Mouse (Mus musculus) ES-E14 (cell line): ENCODE results near the gene Atg4c. TPM values are rescaled to one million over a fixed set of nuclear protein-coding genes. Genes with fewer than 3 reads are reported as not detected.

ENCODE experiments used
- DNase-seq: peaks from one replicate; pipeline ENCODE4 v3.0.0-alpha.2; 2013; ENCODE audit warnings: low read depth, low spot score
- H3K27ac ChIP-seq: 2 replicates; pipeline ENCODE4 v1.5.1; 2012; ENCODE audit warnings: low read depth, mild to moderate bottlenecking, low read length, moderate library complexity, mixed read lengths; ENCODE audit not compliant: poor library complexity, insufficient read depth, severe bottlenecking
- H3K36me3 ChIP-seq: 2 replicates; pipeline ENCODE4 v1.6.1; 2012; ENCODE audit warnings: mild to moderate bottlenecking, low read length, moderate library complexity, mixed read lengths; ENCODE audit not compliant: control insufficient read depth, poor library complexity, insufficient read depth, severe bottlenecking
- H3K4me1 ChIP-seq, 2 experiments: fragments of 150-350 bp in 1 of 2; sonication (generic) in 1 of 2; 2 replicates each; pipeline ENCODE4 v1.6.1; 2012; ENCODE audit warnings: low read length in 2 of 2, mild to moderate bottlenecking in 1 of 2, mixed read lengths in 1 of 2; ENCODE audit not compliant: control insufficient read depth in 2 of 2, insufficient read depth in 2 of 2, poor library complexity in 1 of 2
- H3K4me3 ChIP-seq, 2 experiments: fragments of 150-350 bp in 1 of 2; sonication (generic) in 1 of 2; 2 replicates each; pipeline ENCODE4 v1.5.1; 2012; ENCODE audit warnings: low read length in 2 of 2, low read depth in 1 of 2, mild to moderate bottlenecking in 1 of 2, mixed read lengths in 1 of 2; ENCODE audit not compliant: insufficient read depth in 1 of 2, poor library complexity in 1 of 2, severe bottlenecking in 1 of 2
- H3K9ac ChIP-seq: 2 replicates; pipeline ENCODE4 v1.6.1; 2012; ENCODE audit warnings: low read depth, mild to moderate bottlenecking, low read length, mixed read lengths; ENCODE audit not compliant: poor library complexity, insufficient read depth, severe bottlenecking
- H3K9me3 ChIP-seq: fragments of 150-350 bp; sonication (generic); 2 replicates; pipeline ENCODE4 v1.6.1; 2012; ENCODE audit warnings: low read depth, mild to moderate bottlenecking, low read length; ENCODE audit not compliant: control insufficient read depth, insufficient read depth
- CHD2 ChIP-seq: IDR thresholded peaks from 2 replicates; pipeline ENCODE4 v1.6.1; 2014; ENCODE audit warnings: mild to moderate bottlenecking, low read depth, low read length, inconsistent platforms
- HCFC1 ChIP-seq: IDR thresholded peaks from 2 replicates; pipeline ENCODE4 v1.6.1; 2012; ENCODE audit warnings: low read length, inconsistent platforms, borderline replicate concordance; ENCODE audit not compliant: insufficient read depth
- MAFK ChIP-seq: IDR thresholded peaks from 2 replicates; pipeline ENCODE4 v1.6.1; 2014; ENCODE audit warnings: mild to moderate bottlenecking, low read depth, low read length, inconsistent platforms; ENCODE audit not compliant: insufficient read depth
- ZC3H11A ChIP-seq: IDR thresholded peaks from 2 replicates; pipeline ENCODE4 v1.6.1; 2012; ENCODE audit warnings: low read depth, mild to moderate bottlenecking, inconsistent platforms, low read length, borderline replicate concordance
- ZNF384 ChIP-seq: IDR thresholded peaks from 2 replicates; pipeline ENCODE4 v1.6.1; 2012; ENCODE audit warnings: low read depth, low read length, inconsistent platforms
- in situ Hi-C, 2 experiments: fragments of 600-800 bp; cut with MboI; formaldehyde crosslinking; loops; one replicate each; pipeline ENCODE4 v1.15.1; 2025; ENCODE audit warnings: low sequenced_read_pairs in 2 of 2, inconsistent platforms in 1 of 2; ENCODE audit not compliant: unreplicated experiment in 2 of 2
- total RNA-seq: library from RNA; depleted of rRNA; stranded (reverse); fragments of 300-350 nt; gene quantifications from 2 replicates; pipeline ENCODE4 v1.2.3, GENCODE M21; 2012

Atg4c gene
- total RNA-seq, 1 experiment = 2.6 TPM

DNA sequence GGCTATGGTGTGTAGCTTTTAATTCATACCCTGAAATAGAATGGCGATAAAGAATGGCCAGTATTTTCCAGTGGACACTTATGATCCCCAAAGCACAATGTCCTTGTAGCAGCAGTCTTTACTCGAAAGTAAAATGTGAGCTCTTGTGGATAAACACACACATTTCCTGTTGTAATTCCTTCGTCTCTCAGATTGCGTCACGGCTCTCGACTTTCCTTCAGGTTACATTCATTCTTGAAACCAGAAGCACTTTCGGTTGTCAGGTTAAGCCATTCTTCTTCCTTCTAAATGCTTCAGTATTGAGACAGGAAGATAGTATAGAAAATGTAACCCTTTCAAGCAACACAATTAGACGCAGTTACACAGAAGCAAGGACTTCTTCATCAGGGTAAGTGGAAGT lies 17.9 kb downstream of the Atg4c start:
- no peak for DNase-seq
- TF ChIP-seq ZNF384 (no peak), CHD2 (no peak), ZC3H11A (no peak), MAFK (no peak), HCFC1 (no peak)
- Histone ChIP-seq H3K9me3 (no peaks in the 10 kb centered on the region), H3K36me3 (no peaks in the 10 kb centered on the region), H3K4me3 (no peak overlapping the region), H3K4me1 (0 out of 4 replicates have a peak, but pooled peaks cover 0 to 2% of the 10 kb centered on the region in 2 experiments), H3K9ac (no peak overlapping the region), H3K27ac (no peak overlapping the region)
- in situ Hi-C loops = no loop called here

GRCm38 (mm10) chr4:99213123-99213522 lies 19.4 kb downstream of the Atg4c start:
- H3K9ac ChIP-seq = no peak overlapping the region
- DNase-seq = no peak
- in situ Hi-C loops = no loop called here
- H3K27ac ChIP-seq = no peak overlapping the region
- H3K4me3 ChIP-seq = no peak overlapping the region
- H3K9me3 ChIP-seq = no peaks in the 10 kb centered on the region
- no peaks in the 10 kb centered on the region for H3K36me3 ChIP-seq
- H3K4me1 ChIP-seq = 0 out of 4 replicates have a peak, but pooled peaks cover 0 to 2% of the 10 kb centered on the region in 2 experiments
- TF ChIP-seq ZNF384 = no peak
- TF ChIP-seq CHD2 = no peak
- no peak for TF ChIP-seq HCFC1
- no peak for TF ChIP-seq ZC3H11A
- TF ChIP-seq MAFK = no peak

GRCm38 (mm10) chr4:99222221-99222620 lies 28.5 kb downstream of the Atg4c start:
- Histone ChIP-seq H3K4me1 (0 out of 4 replicates have a peak, but pooled peaks cover 0 to 2% of the 10 kb centered on the region in 2 experiments), H3K9ac (no peak overlapping the region), H3K27ac (no peak overlapping the region), H3K36me3 (no peaks in the 10 kb centered on the region; the same call in 1 of the 2 replicates), H3K9me3 (no peaks in the 10 kb centered on the region), H3K4me3 (no peak overlapping the region)
- DNase-seq = no peak
- TF ChIP-seq HCFC1 (no peak), ZNF384 (no peak), CHD2 (no peak), MAFK (no peak), ZC3H11A (no peak)
- in situ Hi-C loops = no loop called here

DNA sequence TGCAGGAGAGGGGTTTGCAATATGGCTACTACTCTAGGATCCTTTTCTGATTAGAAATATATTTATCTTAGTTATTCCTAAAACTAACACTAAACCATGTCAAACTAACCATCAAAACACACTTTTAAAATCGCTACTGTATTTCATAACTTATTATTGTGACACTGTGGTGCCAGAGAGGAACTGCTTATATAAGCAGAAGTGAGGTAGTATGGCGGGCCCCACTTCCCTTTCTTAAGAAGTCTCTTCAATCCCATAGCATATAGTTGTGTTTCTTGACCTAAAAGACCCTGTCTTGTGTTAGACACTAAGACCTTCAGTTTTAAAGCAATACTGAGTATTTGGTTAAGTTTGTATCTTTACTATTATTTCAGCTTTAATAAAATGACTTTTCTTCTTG lies 31.1 kb downstream of the Atg4c start:
- Histone ChIP-seq H3K4me1 (0 out of 4 replicates have a peak, but pooled peaks cover 0 to 2% of the 10 kb centered on the region in 2 experiments), H3K9me3 (no peaks in the 10 kb centered on the region), H3K4me3 (no peak overlapping the region), H3K9ac (no peak overlapping the region), H3K27ac (no peak overlapping the region), H3K36me3 (peaks cover 3% of the 10 kb centered on the region; the same call in 1 of the 2 replicates)
- TF ChIP-seq ZNF384 = no peak
- TF ChIP-seq CHD2 = no peak
- TF ChIP-seq MAFK = no peak
- no peak for TF ChIP-seq HCFC1
- no peak for TF ChIP-seq ZC3H11A
- DNase-seq = no peak
- in situ Hi-C loops = no loop called here

DNA sequence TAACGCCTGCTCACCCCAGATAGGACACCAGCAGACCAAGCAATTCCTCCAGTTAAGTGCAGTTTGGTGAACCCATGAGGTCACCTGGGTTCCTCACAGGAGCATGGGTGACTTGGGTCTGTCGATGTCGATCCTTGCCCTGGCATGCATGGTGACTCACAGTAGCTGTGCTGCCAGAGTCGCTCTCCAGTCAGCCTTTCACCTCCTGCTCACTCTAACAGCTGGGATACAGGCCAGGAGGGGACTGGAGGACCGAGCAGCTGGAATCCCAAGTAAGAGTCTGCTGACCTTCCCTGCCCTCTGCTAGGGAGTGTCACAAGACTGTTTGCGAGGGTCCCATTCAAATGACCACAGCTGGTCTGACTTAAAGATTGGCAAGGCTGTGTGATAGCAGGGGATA lies 33.5 kb downstream of the Atg4c start:
- H3K27ac ChIP-seq = no peak overlapping the region
- in situ Hi-C loops = no loop called here
- no peak for DNase-seq
- H3K4me1 ChIP-seq = 0 out of 4 replicates have a peak, but pooled peaks cover 0 to under 1% of the 10 kb centered on the region in 2 experiments
- H3K4me3 ChIP-seq = no peak overlapping the region
- H3K9ac ChIP-seq = no peak overlapping the region
- H3K9me3 ChIP-seq = no peaks in the 10 kb centered on the region
- TF ChIP-seq ZNF384 (no peak), ZC3H11A (no peak), HCFC1 (no peak), CHD2 (no peak), MAFK (no peak)
- H3K36me3 ChIP-seq = peaks cover 3% of the 10 kb centered on the region; the same call in 1 of the 2 replicates
